Mouse (Mus musculus): Measurements from ENCODE around the gene Kdm4c.
"Not testable (repeated sequence)": the region's sequence is repeated elsewhere in the genome, so short reads cannot be mapped to it uniquely, and the experiment has no call there.

DNA sequence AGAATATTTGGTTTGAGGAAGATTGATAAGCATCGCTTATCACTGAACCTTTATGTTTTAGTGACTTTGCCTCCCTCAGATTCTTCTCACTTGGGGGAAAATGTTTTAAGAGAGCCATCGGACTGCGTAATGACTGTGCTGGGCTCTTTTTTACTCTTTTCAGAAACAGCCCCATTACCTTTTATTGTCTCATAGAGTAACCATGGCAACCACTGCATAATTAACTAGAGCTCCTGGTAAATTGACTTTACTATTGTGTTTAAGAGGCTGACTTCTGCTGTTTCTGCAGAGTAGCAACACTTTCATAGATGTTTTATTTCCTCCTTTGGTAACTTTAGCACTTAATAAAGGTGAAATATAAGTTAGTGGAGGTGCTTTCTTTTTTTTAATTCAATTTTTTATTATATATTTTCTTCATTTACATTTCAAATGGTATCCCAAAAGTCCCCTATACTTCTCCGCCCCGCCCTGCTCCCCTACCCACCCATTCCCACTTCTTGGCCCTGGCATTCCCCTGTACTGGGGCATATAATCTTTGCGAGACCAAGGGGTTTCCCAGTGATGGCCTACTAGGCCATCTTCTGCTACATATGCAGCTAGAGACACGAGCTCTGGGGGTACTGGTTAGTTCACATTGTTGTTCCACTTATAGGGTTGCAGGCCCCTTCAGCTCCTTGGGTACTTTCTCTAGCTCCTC is 159.5 kb downstream of the Kdm4c start:
- TF ChIP-seq GATA1 (IDR thresholded peaks at IDR 0.05; ENCODE audit: borderline replicate concordance, low read length); FLI1 (IDR thresholded peaks at IDR 0.05; ENCODE audit: low read length): not testable (repeated sequence)
